Mouse (Mus musculus): ENCODE results near the gene Gng12. TPM values are rescaled to one million over a fixed set of nuclear protein-coding genes. Genes with fewer than 3 reads are reported as not detected.
"Not testable (repeated sequence)": the region's sequence is repeated elsewhere in the genome, so short reads cannot be mapped to it uniquely, and the experiment has no call there.

Gng12 gene
- polyA plus RNA-seq, 1 experiment = 73.9 TPM

GRCm38 (mm10) chr6:67013949-67014678 is 117.9 kb downstream of the Gng12 start:
- Histone ChIP-seq H3K36me3 (ENCODE audit: control insufficient read depth, insufficient read depth, low read length) (peaks cover 16% of the 10 kb centered on the region), H3K4me3 (ENCODE audit: low read depth, low read length) (peak overlapping the region; percentile 7; the same call in 1 of the 2 replicates), H3K4me1 (ENCODE audit: control insufficient read depth, insufficient read depth, insufficient read length, low read length) (peaks cover 37% of the 10 kb centered on the region; the same call in 1 of the 2 replicates), H3K27me3 (ENCODE audit: control insufficient read depth, insufficient read depth, low read length) (no peaks in the 10 kb centered on the region), H3K27ac (ENCODE audit: insufficient read depth, low read depth, low read length) (peak overlapping the region; percentile 99)
- 35% methylated on average over 9 of the region's 9 CpGs for WGBS
- TF ChIP-seq CTCF (IDR thresholded peaks at IDR 0.05; ENCODE audit: extremely low read depth, insufficient read length, insufficient replicate concordance, low read depth, low read length) (no peak), POLR2A (IDR thresholded peaks at IDR 0.05; ENCODE audit: low read depth, low read length) (no peak)

- Histone ChIP-seq H3K27me3 (ENCODE audit: control insufficient read depth, insufficient read depth, low read length) (no peaks in the 10 kb centered on the region), H3K27ac (ENCODE audit: insufficient read depth, low read depth, low read length) (peak overlapping the region; percentile 99), H3K4me3 (ENCODE audit: low read depth, low read length) (no peak overlapping the region), H3K36me3 (ENCODE audit: control insufficient read depth, insufficient read depth, low read length) (peaks cover 17% of the 10 kb centered on the region), H3K4me1 (ENCODE audit: control insufficient read depth, insufficient read depth, insufficient read length, low read length) (peaks cover 37% of the 10 kb centered on the region; the same call in 1 of the 2 replicates)
- TF ChIP-seq CTCF (IDR thresholded peaks at IDR 0.05; ENCODE audit: extremely low read depth, insufficient read length, insufficient replicate concordance, low read depth, low read length) (no peak), POLR2A (IDR thresholded peaks at IDR 0.05; ENCODE audit: low read depth, low read length) (no peak)
- 32% methylated on average over 1 of the region's 1 CpGs for WGBS
Observed at GRCm38 (mm10) chr6:67014679-67015075, 118.5 kb downstream of the Gng12 start.

- peak overlapping the region; percentile 99 for H3K27ac ChIP-seq (ENCODE audit: insufficient read depth, low read depth, low read length)
- H3K27me3 ChIP-seq (ENCODE audit: control insufficient read depth, insufficient read depth, low read length) = no peaks in the 10 kb centered on the region
- H3K4me1 ChIP-seq (ENCODE audit: control insufficient read depth, insufficient read depth, insufficient read length, low read length) = peaks cover 33% of the 10 kb centered on the region; the same call in 1 of the 2 replicates
- peaks cover 26% of the 10 kb centered on the region for H3K36me3 ChIP-seq (ENCODE audit: control insufficient read depth, insufficient read depth, low read length)
- TF ChIP-seq CTCF (IDR thresholded peaks at IDR 0.05; ENCODE audit: extremely low read depth, insufficient read length, insufficient replicate concordance, low read depth, low read length) (no peak), POLR2A (IDR thresholded peaks at IDR 0.05; ENCODE audit: low read depth, low read length) (no peak)
- H3K4me3 ChIP-seq (ENCODE audit: low read depth, low read length) = no peak overlapping the region
- WGBS = 41% methylated on average over 8 of the region's 8 CpGs
Observed at GRCm38 (mm10) chr6:67015739-67016519, 119.7 kb downstream of the Gng12 start.

GRCm38 (mm10) chr6:67016520-67017111 is 120.4 kb downstream of the Gng12 start:
- TF ChIP-seq CTCF (IDR thresholded peaks at IDR 0.05; ENCODE audit: extremely low read depth, insufficient read length, insufficient replicate concordance, low read depth, low read length) (no peak), POLR2A (IDR thresholded peaks at IDR 0.05; ENCODE audit: low read depth, low read length) (no peak)
- Histone ChIP-seq H3K27me3 (ENCODE audit: control insufficient read depth, insufficient read depth, low read length) (no peaks in the 10 kb centered on the region), H3K4me1 (ENCODE audit: control insufficient read depth, insufficient read depth, insufficient read length, low read length) (peaks cover 33% of the 10 kb centered on the region; the same call in 1 of the 2 replicates), H3K4me3 (ENCODE audit: low read depth, low read length) (no peak overlapping the region), H3K27ac (ENCODE audit: insufficient read depth, low read depth, low read length) (peak overlapping the region; percentile 99), H3K36me3 (ENCODE audit: control insufficient read depth, insufficient read depth, low read length) (peaks cover 30% of the 10 kb centered on the region)
- WGBS = 36% methylated on average over 7 of the region's 7 CpGs

- 95% methylated on average over 4 of the region's 4 CpGs for WGBS
- H3K4me1 ChIP-seq (ENCODE audit: control insufficient read depth, insufficient read depth, insufficient read length, low read length) = peaks cover 25% of the 10 kb centered on the region; the same call in 1 of the 2 replicates
- H3K27me3 ChIP-seq (ENCODE audit: control insufficient read depth, insufficient read depth, low read length) = no peaks in the 10 kb centered on the region
- H3K27ac ChIP-seq (ENCODE audit: insufficient read depth, low read depth, low read length) = no peak overlapping the region
- H3K36me3 ChIP-seq (ENCODE audit: control insufficient read depth, insufficient read depth, low read length) = peaks cover 33% of the 10 kb centered on the region
- no peak for TF ChIP-seq CTCF (IDR thresholded peaks at IDR 0.05; ENCODE audit: extremely low read depth, insufficient read length, insufficient replicate concordance, low read depth, low read length)
- no peak for TF ChIP-seq POLR2A (IDR thresholded peaks at IDR 0.05; ENCODE audit: low read depth, low read length)
- no peak overlapping the region for H3K4me3 ChIP-seq (ENCODE audit: low read depth, low read length)
Observed at GRCm38 (mm10) chr6:67018365-67018764, 122.2 kb downstream of the Gng12 start.

- H3K27ac ChIP-seq (ENCODE audit: insufficient read depth, low read depth, low read length); H3K27me3 ChIP-seq (ENCODE audit: control insufficient read depth, insufficient read depth, low read length); H3K4me3 ChIP-seq (ENCODE audit: low read depth, low read length): not testable (repeated sequence)
- peaks cover 33% of the 10 kb centered on the region for H3K36me3 ChIP-seq (ENCODE audit: control insufficient read depth, insufficient read depth, low read length)
- WGBS = 89% methylated on average over 7 of the region's 7 CpGs
- peaks cover 19% of the 10 kb centered on the region; the same call in 1 of the 2 replicates for H3K4me1 ChIP-seq (ENCODE audit: control insufficient read depth, insufficient read depth, insufficient read length, low read length)
Observed at GRCm38 (mm10) chr6:67019001-67019400, 122.8 kb downstream of the Gng12 start.

GRCm38 (mm10) chr6:67021308-67021707 is 125.1 kb downstream of the Gng12 start:
- WGBS = 88% methylated on average over 5 of the region's 5 CpGs
- no peak for TF ChIP-seq CTCF (IDR thresholded peaks at IDR 0.05; ENCODE audit: extremely low read depth, insufficient read length, insufficient replicate concordance, low read depth, low read length)
- TF ChIP-seq POLR2A (IDR thresholded peaks at IDR 0.05; ENCODE audit: low read depth, low read length) = no peak
- Histone ChIP-seq H3K27ac (ENCODE audit: insufficient read depth, low read depth, low read length) (no peak overlapping the region), H3K27me3 (ENCODE audit: control insufficient read depth, insufficient read depth, low read length) (no peaks in the 10 kb centered on the region), H3K36me3 (ENCODE audit: control insufficient read depth, insufficient read depth, low read length) (peaks cover 33% of the 10 kb centered on the region), H3K4me1 (ENCODE audit: control insufficient read depth, insufficient read depth, insufficient read length, low read length) (peaks cover 5% of the 10 kb centered on the region; the same call in 1 of the 2 replicates), H3K4me3 (ENCODE audit: low read depth, low read length) (no peak overlapping the region)
